In genomic region chr19:28990194-28990589, GRCm38 (mm10) we compare ENCODE assay signal across 8 mouse cellular contexts. TPM values are rescaled to one million over a fixed set of nuclear protein-coding genes. Genes with fewer than 3 reads are reported as not detected.
DNase-seq lines count a peak whose midpoint lies in the region; ATAC-seq and TF ChIP-seq lines count a peak whose summit lies in the region.

TSS of gene Cdc37l1 (plus strand) at chr19:28990352.

- H3K4me3 ChIP-seq in heart, embryonic 11.5 days (ENCODE audit: low read depth, low read length), result peak within 1 kb of the TSS; percentile 77
- peak within 1 kb of the TSS; percentile 67 for H3K4me3 ChIP-seq in kidney, embryonic 16.5 days (ENCODE audit: low read length)
- peak within 1 kb of the TSS; percentile 89 for H3K4me3 ChIP-seq in liver, adult 2 months (ENCODE audit: insufficient read depth, low read depth, low read length)
- H3K4me3 ChIP-seq in myocyte, result peak within 1 kb of the TSS; percentile 81

- H3K9me3 ChIP-seq in heart, embryonic 11.5 days (replicated peaks; ENCODE audit: control insufficient read depth, low read length), result no peaks in the 10 kb centered on the region
- H3K9me3 ChIP-seq in kidney, embryonic 16.5 days (ENCODE audit: low read length), result no peaks in the 10 kb centered on the region

- H3ac ChIP-seq in myocyte (ENCODE audit: control insufficient read depth, insufficient read length), result peak within 1 kb of the TSS; percentile 56

- H3K27ac ChIP-seq in heart, embryonic 11.5 days (ENCODE audit: low read depth, low read length), result peak within 1 kb of the TSS; percentile 92
- peak within 1 kb of the TSS; percentile 84 for H3K27ac ChIP-seq in kidney, embryonic 16.5 days (ENCODE audit: low read length)
- peak within 1 kb of the TSS; percentile 72 for H3K27ac ChIP-seq in liver, adult 2 months (replicated peaks; ENCODE audit: insufficient read depth, low read depth, low read length)

- H3K79me2 ChIP-seq in liver, adult 2 months (ENCODE audit: control insufficient read depth, insufficient read depth, low read length), result peaks cover 2% of the 10 kb centered on the region; the same call in 1 of the 2 replicates
- peaks cover 41% of the 10 kb centered on the region for H3K79me2 ChIP-seq in myocyte (ENCODE audit: control insufficient read depth, insufficient read depth)

- peaks cover 8% of the 10 kb centered on the region; the same call in 1 of the 2 replicates for H3K4me1 ChIP-seq in heart, embryonic 11.5 days (ENCODE audit: control insufficient read depth, insufficient read depth, low read length)
- peaks cover 7% of the 10 kb centered on the region for H3K4me1 ChIP-seq in kidney, embryonic 16.5 days (ENCODE audit: insufficient read depth, low read length)
- peaks cover 4% of the 10 kb centered on the region; the same call in 1 of the 2 replicates for H3K4me1 ChIP-seq in liver, adult 2 months (ENCODE audit: control insufficient read depth, insufficient read depth, low read length)

- no peak for TF ChIP-seq CTCF in liver, adult 2 months (IDR thresholded peaks at IDR 0.05; ENCODE audit: low read depth, low read length)

- H3K27me3 ChIP-seq in heart, embryonic 11.5 days (ENCODE audit: control insufficient read depth, insufficient read depth, low read length), result no peaks in the 10 kb centered on the region
- no peaks in the 10 kb centered on the region for H3K27me3 ChIP-seq in kidney, embryonic 16.5 days (ENCODE audit: insufficient read depth, low read length)
- H3K27me3 ChIP-seq in liver, adult 2 months (ENCODE audit: control insufficient read depth, insufficient read depth, low read length), result no peaks in the 10 kb centered on the region
- H3K27me3 ChIP-seq in myocyte (ENCODE audit: control insufficient read depth, insufficient read depth, insufficient read length), result peaks cover 8% of the 10 kb centered on the region
- no peaks in the 10 kb centered on the region for H3K27me3 ChIP-seq in splenic B cell, adult 2 months (ENCODE audit: control insufficient read depth, insufficient read depth, low read length, poor library complexity, severe bottlenecking)

- DNase-seq in B cell, adult 2 months, result peak; percentile 99
- peak; percentile 98 for DNase-seq in brain, adult 2 months (ENCODE audit: low read depth, low spot score)
- peak; percentile 89 for DNase-seq in liver, adult 2 months (ENCODE audit: extremely low read depth, low read depth, low spot score)
- DNase-seq in splenic B cell, adult 2 months (ENCODE audit: low read depth, low spot score), result peak; percentile 96

- TF ChIP-seq POLR2A in liver, adult 2 months (IDR thresholded peaks at IDR 0.05; ENCODE audit: extremely low read depth, insufficient read depth, low read length), result peak; percentile 84
- TF ChIP-seq POLR2A in myocyte (IDR thresholded peaks at IDR 0.05; ENCODE audit: insufficient read length, low read depth), result peak; percentile 77

- peak; percentile 99 for ATAC-seq in erythroblast, adult 5-6 weeks (replicated peaks; ENCODE audit: low FRiP score, poor library complexity, severe bottlenecking)
- ATAC-seq in heart, embryonic 11.5 days (replicated peaks; ENCODE audit: insufficient number of reproducible peaks, low FRiP score, low TSS enrichment), result peak; percentile 98
- ATAC-seq in kidney, embryonic 16.5 days (ENCODE audit: low FRiP score, low TSS enrichment), result peak; percentile 99

- H3K36me3 ChIP-seq in heart, embryonic 11.5 days (ENCODE audit: control insufficient read depth, insufficient read depth, low read length), result peaks cover 11% of the 10 kb centered on the region
- peaks cover 11% of the 10 kb centered on the region for H3K36me3 ChIP-seq in kidney, embryonic 16.5 days (ENCODE audit: insufficient read depth, low read length)
- H3K36me3 ChIP-seq in liver, adult 2 months (ENCODE audit: control insufficient read depth, insufficient read depth, low read length), result peaks cover 3% of the 10 kb centered on the region; the same call in 1 of the 2 replicates
- H3K36me3 ChIP-seq in myocyte (ENCODE audit: control insufficient read depth, insufficient read depth), result no peaks in the 10 kb centered on the region
- H3K36me3 ChIP-seq in splenic B cell, adult 2 months (ENCODE audit: control insufficient read depth, insufficient read depth, low read length, poor library complexity, severe bottlenecking), result peaks cover 4% of the 10 kb centered on the region; the same call in 1 of the 2 replicates

- under 1% methylated on average over 37 of the region's 37 CpGs for WGBS in heart, embryonic 11.5 days (ENCODE audit: insufficient replicate concordance)
- under 1% methylated on average over 37 of the region's 37 CpGs for WGBS in kidney, embryonic 16.5 days
- WGBS in liver, adult 2 months, result 1% methylated on average over 37 of the region's 37 CpGs

- H3K9ac ChIP-seq in heart, embryonic 11.5 days (ENCODE audit: low read depth, low read length), result peak within 1 kb of the TSS; percentile 93
- H3K9ac ChIP-seq in kidney, embryonic 16.5 days (replicated peaks; ENCODE audit: low read length), result peak within 1 kb of the TSS; percentile 71
- H3K9ac ChIP-seq in liver, adult 2 months (ENCODE audit: low read depth, low read length), result peak within 1 kb of the TSS; percentile 85

- peak within 1 kb of the TSS; percentile 67 for H3K4me2 ChIP-seq in heart, embryonic 11.5 days
- peak within 1 kb of the TSS; percentile 72 for H3K4me2 ChIP-seq in kidney, embryonic 16.5 days (replicated peaks; ENCODE audit: low read depth, low read length)
- peak within 1 kb of the TSS; percentile 79 for H3K4me2 ChIP-seq in myocyte (ENCODE audit: low read depth)

TF ChIP-seq in myocyte, 11 proteins besides CTCF, POLR2A, EP300 and RAD21:
- TF ChIP-seq USF1 (IDR thresholded peaks at IDR 0.05; ENCODE audit: low read depth) (no peak), POLR2AphosphoS2 (IDR thresholded peaks at IDR 0.05; ENCODE audit: insufficient read length, low read depth) (peak; percentile 26), SRF (IDR thresholded peaks at IDR 0.05; ENCODE audit: control insufficient read depth, insufficient read length, low read depth) (no peak), E2F4 (IDR thresholded peaks at IDR 0.05; ENCODE audit: insufficient read depth) (no peak), TCF12 (IDR thresholded peaks at IDR 0.05; ENCODE audit: insufficient read depth, poor library complexity, severe bottlenecking) (no peak), MAX (IDR thresholded peaks at IDR 0.05; ENCODE audit: low read depth) (no peak), MYOD1 (IDR thresholded peaks at IDR 0.05; ENCODE audit: control insufficient read depth in 1 of 3, insufficient read length in 2 of 3, low read depth in 2 of 3) (peak in 1 of 3 experiments; percentile 6), TCF3 (IDR thresholded peaks at IDR 0.05; ENCODE audit: insufficient read length, low read depth) (no peak), CEBPB (IDR thresholded peaks at IDR 0.05; ENCODE audit: insufficient read depth, poor library complexity, severe bottlenecking) (no peak), REST (IDR thresholded peaks at IDR 0.05; ENCODE audit: insufficient read depth, insufficient read length) (no peak), MYOG (IDR thresholded peaks at IDR 0.05; ENCODE audit: control insufficient read depth in 1 of 3, insufficient read depth in 1 of 3, insufficient read length in 2 of 3, low read depth in 2 of 3) (peak in 1 of 3 experiments; percentile 8)

RNA-seq across cellular contexts. Expression of gene Cdc37l1, which starts in this region (rescaled TPM):
- 17.1 and 27.7 TPM in 2 replicates for total RNA-seq in erythroblast, adult 5-6 weeks (2015; ENCODE audit: low replicate concordance)
- total RNA-seq in erythroblast, adult 5-6 weeks (2017; ENCODE audit: low replicate concordance), result 27.0 and 27.5 TPM in 2 replicates
- polyA plus RNA-seq in heart, embryonic 11.5 days (2014; fragmentation: Nextera tagmentation; extraction: Ambion mirVana), result 35.6 and 36.7 TPM in 2 replicates
- polyA plus RNA-seq in kidney, embryonic 16.5 days (2015; fragmentation: Nextera tagmentation; extraction: Ambion mirVana), result 35.7 and 43.6 TPM in 2 replicates
- total RNA-seq in liver, adult 2 months (2014; rRNA removed), result 33.5 and 37.3 TPM in 2 replicates
- 6.8 and 8.6 TPM in 2 replicates for polyA plus RNA-seq in liver, adult 2 months (2012; rRNA removed)
- polyA plus RNA-seq in myocyte (2012; fragmentation: generic; extraction: Trizol), result 9.2 TPM

Comparison
In these comparisons a context has a peak if more than half of its experiments do, and no peak if none do; other contexts are left out.
1. Peak in every context shown above with its lines: DNase-seq, ATAC-seq, H3K4me3 ChIP-seq and H3K27ac ChIP-seq.